Mouse (Mus musculus) spleen, postnatal 14 days (tissue): ENCODE results near the gene 2210408I21Rik.

Experiments used
- DNase-seq, 2 experiments: peaks; one replicate each; pipeline ENCODE4 v3.0.0; 2021 to 2022; ENCODE audit warnings: low spot score in 2 of 2

Gene 2210408I21Rik

GRCm38 (mm10) chr13:77278659-77279413, 143.5 kb downstream of the 2210408I21Rik start:
- DNase-seq: no peak

- DNase-seq: no peak
Measured at GRCm38 (mm10) chr13:77295519-77295918, 160.2 kb downstream of the 2210408I21Rik start.

- DNase-seq: no peak
Measured at GRCm38 (mm10) chr13:77324101-77324500, 188.8 kb downstream of the 2210408I21Rik start.

GRCm38 (mm10) chr13:77326174-77326959, 191.0 kb downstream of the 2210408I21Rik start:
- no peak for DNase-seq

GRCm38 (mm10) chr13:77342097-77342496, 206.8 kb downstream of the 2210408I21Rik start:
- DNase-seq: no peak

GRCm38 (mm10) chr13:77385448-77385970, 250.2 kb downstream of the 2210408I21Rik start:
- no peak for DNase-seq

- DNase-seq: no peak
Measured at GRCm38 (mm10) chr13:77386001-77386400, 250.7 kb downstream of the 2210408I21Rik start.

- DNase-seq: no peak
Measured at GRCm38 (mm10) chr13:77388148-77388547, 252.8 kb downstream of the 2210408I21Rik start.

GRCm38 (mm10) chr13:77389209-77389608, 253.9 kb downstream of the 2210408I21Rik start:
- no peak for DNase-seq

- DNase-seq: no peak
Measured at GRCm38 (mm10) chr13:77396374-77396773, 261.0 kb downstream of the 2210408I21Rik start.

GRCm38 (mm10) chr13:77396981-77397380, 261.6 kb downstream of the 2210408I21Rik start:
- DNase-seq: no peak

GRCm38 (mm10) chr13:77397646-77398045, 262.3 kb downstream of the 2210408I21Rik start:
- DNase-seq: no peak

- no peak for DNase-seq
Measured at GRCm38 (mm10) chr13:77398477-77398876, 263.1 kb downstream of the 2210408I21Rik start.

GRCm38 (mm10) chr13:77400762-77401161, 265.4 kb downstream of the 2210408I21Rik start:
- no peak for DNase-seq

- DNase-seq: no peak
Measured at GRCm38 (mm10) chr13:77408530-77408929, 273.2 kb downstream of the 2210408I21Rik start.

- DNase-seq: no peak
Measured at GRCm38 (mm10) chr13:77409804-77410203, 274.5 kb downstream of the 2210408I21Rik start.

GRCm38 (mm10) chr13:77412829-77413228, 277.5 kb downstream of the 2210408I21Rik start:
- DNase-seq: no peak

- no peak for DNase-seq
Measured at GRCm38 (mm10) chr13:77450007-77450567, 314.7 kb downstream of the 2210408I21Rik start.

- DNase-seq: no peak
Measured at GRCm38 (mm10) chr13:77470093-77470621, 334.8 kb downstream of the 2210408I21Rik start.

- no peak for DNase-seq
Measured at GRCm38 (mm10) chr13:77476420-77476819, 341.1 kb downstream of the 2210408I21Rik start.

GRCm38 (mm10) chr13:77478425-77479119, 343.2 kb downstream of the 2210408I21Rik start:
- DNase-seq: no peak
